Mouse (Mus musculus): Measurements from ENCODE around the gene Zic4.

- TF ChIP-seq CTCF (IDR thresholded peaks at IDR 0.05; ENCODE audit: borderline replicate concordance, insufficient read depth, low read depth, low read length) (no peak), POLR2A (IDR thresholded peaks at IDR 0.05; ENCODE audit: borderline replicate concordance, insufficient read depth, low read length) (peak; percentile 45; the same call in 1 of the 2 replicates)
Measured at GRCm38 (mm10) chr9:91364127-91364970, 2.1 kb downstream of the Zic4 start.
